18 mouse cellular contexts compared by ENCODE assay signal in genomic region chr7:38152571-38152970, GRCm38 (mm10).
"Had no signal": no experiment of that assay in that cellular context is flagged by ENCODE, and none has a peak within 500 bp of the region (broad histone marks: within the 10 kb centered on the region; RNA-seq: fewer than 3 reads in every experiment).

No protein-coding gene starts in this region.

- H3K27me3 ChIP-seq: liver, embryonic 15.5 days; midbrain, embryonic 12.5 days; neural tube, embryonic 13.5 days; neural tube, embryonic 15.5 days had no signal

- H3K9me3 ChIP-seq: liver, embryonic 15.5 days; neural tube, embryonic 13.5 days; neural tube, embryonic 15.5 days had no signal

- H3K27ac ChIP-seq: liver, embryonic 15.5 days; midbrain, embryonic 10.5 days; midbrain, embryonic 12.5 days; neural tube, embryonic 13.5 days; neural tube, embryonic 15.5 days had no signal

- H3K4me1 ChIP-seq: liver, embryonic 15.5 days; midbrain, embryonic 10.5 days; neural tube, embryonic 15.5 days had no signal

- DNase-seq: lung, adult 18-20 months; lung, embryonic 14.5 days; lung, postnatal 10 days; lung, postnatal 4 days; midbrain, embryonic 14.5 days; retina, postnatal 1 day; right cerebral cortex, adult 18-20 months; right cerebral cortex, postnatal 14 days; thymus, adult 2 months; thymus, postnatal 25 days; thymus, postnatal 4 days had no signal

- H3K4me2 ChIP-seq: liver, embryonic 15.5 days; lung, embryonic 14.5 days; midbrain, embryonic 12.5 days; neural tube, embryonic 13.5 days; neural tube, embryonic 15.5 days had no signal

- H3K4me3 ChIP-seq: liver, embryonic 15.5 days; midbrain, embryonic 10.5 days; midbrain, embryonic 12.5 days; myocyte; neural tube, embryonic 13.5 days; neural tube, embryonic 15.5 days had no signal

- ATAC-seq: midbrain, embryonic 16.5 days had no signal

- H3K36me3 ChIP-seq: liver, embryonic 15.5 days; midbrain, embryonic 10.5 days; midbrain, embryonic 12.5 days; neural tube, embryonic 13.5 days; neural tube, embryonic 15.5 days had no signal

- H3K9ac ChIP-seq: liver, embryonic 15.5 days; lung, embryonic 14.5 days; midbrain, embryonic 12.5 days; neural tube, embryonic 13.5 days; neural tube, embryonic 15.5 days had no signal
